ENCODE assay signal across 8 mouse cellular contexts in the genomic region with DNA sequence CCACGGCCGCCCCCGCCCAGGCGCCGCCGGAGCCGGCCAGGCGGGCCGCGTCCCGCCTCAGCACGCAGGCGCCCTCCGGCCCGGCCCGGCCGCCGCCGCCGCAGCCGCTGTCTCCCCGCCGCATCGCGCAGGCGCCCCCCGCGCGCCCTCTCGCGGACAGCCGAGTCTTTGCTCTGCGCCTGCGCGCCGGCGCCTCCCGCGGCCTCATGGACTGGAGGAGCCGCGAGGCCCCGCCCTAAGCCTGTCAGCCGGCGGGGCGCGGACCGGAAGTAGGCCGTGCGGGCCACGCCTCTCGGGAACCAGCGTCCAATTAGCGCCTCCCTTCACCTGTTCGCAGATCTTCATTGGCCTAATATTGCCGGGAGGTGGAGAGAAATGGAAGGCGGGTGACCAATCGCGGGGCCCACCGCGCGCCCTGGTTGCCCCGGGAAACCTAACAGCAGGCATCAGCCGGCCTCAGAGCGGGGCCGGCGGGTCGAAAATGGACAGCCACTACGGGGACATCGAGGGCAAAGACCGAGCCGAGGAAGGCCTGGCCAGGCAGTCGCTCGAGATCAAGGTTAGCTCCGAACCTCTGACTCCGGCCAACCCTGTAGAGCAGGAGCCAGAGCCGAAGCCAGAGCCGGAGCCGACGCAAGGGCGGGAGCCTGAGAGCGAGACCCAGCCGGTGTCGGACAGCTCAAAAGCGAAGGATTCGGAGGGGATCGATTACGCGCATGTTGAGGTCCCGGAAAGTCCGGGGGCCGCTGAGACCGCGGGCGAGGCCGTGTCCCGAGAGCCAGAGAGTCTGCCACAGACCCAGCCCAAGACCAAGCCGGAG. TPM values are rescaled to one million over a fixed set of nuclear protein-coding genes. Genes with fewer than 3 reads are reported as not detected.
DNase-seq lines count a peak whose midpoint lies in the region; ATAC-seq lines count a peak whose summit lies in the region.

A gene (minus strand): TSS at position 115 of the 820 bp plus-strand sequence.
A gene (plus strand): TSS at position 418 of the 820 bp plus-strand sequence.

- peak within 1 kb of the TSS; percentile 93 for H3K4me2 ChIP-seq in hindbrain, embryonic 16.5 days (ENCODE audit: low read length)

- no peaks in the 10 kb centered on the region for H3K27me3 ChIP-seq in hindbrain, embryonic 16.5 days (replicated peaks; ENCODE audit: control insufficient read depth, insufficient read depth, low read length)

- DNase-seq in WW6 (ENCODE audit: low read depth, low spot score), result peak; percentile 95
- peak; percentile 92 to 98 for DNase-seq in cerebellum, postnatal 4 days (ENCODE audit: low spot score in 2 of 2)
- peak; percentile 97 for DNase-seq in gastrocnemius, adult 18-20 months (ENCODE audit: low spot score)
- peak; percentile 94 to 98 for DNase-seq in left cerebral cortex, adult 18-20 months (ENCODE audit: low spot score in 2 of 2)
- peak; percentile 99 for DNase-seq in right cerebral cortex, adult 18-20 months
- DNase-seq in urinary bladder, postnatal 10 days (ENCODE audit: low spot score), result peak; percentile 81

- H3K9me3 ChIP-seq in hindbrain, embryonic 16.5 days (ENCODE audit: control insufficient read depth, low read length), result no peaks in the 10 kb centered on the region

- H3K9ac ChIP-seq in hindbrain, embryonic 16.5 days (ENCODE audit: low read depth, low read length), result peak within 1 kb of the TSS; percentile 90

- peak within 1 kb of the TSS; percentile 86 for H3K27ac ChIP-seq in hindbrain, embryonic 16.5 days (ENCODE audit: low read depth, low read length)
- no peak within 1 kb of the TSS for H3K27ac ChIP-seq in macrophage

- peaks cover 3% of the 10 kb centered on the region; the same call in 1 of the 2 replicates for H3K36me3 ChIP-seq in hindbrain, embryonic 16.5 days (ENCODE audit: control insufficient read depth, insufficient read depth, low read length)
- H3K36me3 ChIP-seq in macrophage (ENCODE audit: inconsistent target), result no peaks in the 10 kb centered on the region

- peaks cover 39% of the 10 kb centered on the region for H3K4me1 ChIP-seq in hindbrain, embryonic 16.5 days (ENCODE audit: control insufficient read depth, insufficient read depth, low read depth, low read length)

- 0% methylated on average over 65 of the region's 97 CpGs for WGBS in hindbrain, embryonic 16.5 days
- under 1% methylated on average over 93 of the region's 97 CpGs for WGBS in macrophage (ENCODE audit: missing documents)

- ATAC-seq in hindbrain, embryonic 16.5 days, result peak; percentile 99

- peaks cover 42% of the 10 kb centered on the region; the same call in 1 of the 2 replicates for H3K79me2 ChIP-seq in macrophage (ENCODE audit: inconsistent target)

- H3K4me3 ChIP-seq in hindbrain, embryonic 16.5 days (ENCODE audit: low read length), result peak within 1 kb of the TSS; percentile 94
- H3K4me3 ChIP-seq in macrophage (ENCODE audit: inconsistent target), result peak within 1 kb of the TSS; percentile 49

RNA-seq across cellular contexts. Expression of the first gene that starts in this region (rescaled TPM):
- 10 to 100 TPM; 15.4 to 17.4 TPM for total RNA-seq in gastrocnemius, adult 18-20 months (2021)
- 3.0 and 3.6 TPM in 2 replicates for polyA plus RNA-seq in hindbrain, embryonic 16.5 days (2015; fragmentation: Nextera tagmentation; extraction: Ambion mirVana)
- 10 to 100 TPM; 31.5 to 33.8 TPM for total RNA-seq in left cerebral cortex, adult 18-20 months (2021)
- total RNA-seq in macrophage (2018; cell fraction: chromatin; rRNA removed), result 10 to 100 TPM in 1 of 26 experiments, 1 to 10 TPM in 23, under 1 TPM in 2; 0.71 to 11.7 (median 3.5) TPM
- total RNA-seq in macrophage (2018; cell fraction: cytosol; rRNA removed), result 10 to 100 TPM in 5 of 26 experiments, 1 to 10 TPM in 21; 4.3 to 10.9 (median 7.2) TPM
- 10 to 100 TPM in 2 of 26 experiments, 1 to 10 TPM in 24; 2.8 to 11.5 (median 4.6) TPM for total RNA-seq in macrophage (2018; cell fraction: nucleus; rRNA removed)
- polyA plus RNA-seq in macrophage (2018), result 7.2 to 9.8 TPM (median 8.2 TPM) in 3 replicates

RNA-seq across cellular contexts. Expression of the second gene that starts in this region (rescaled TPM):
- under 1 TPM in 1 of 2 experiments, not detected in 1; 0.07 TPM for total RNA-seq in gastrocnemius, adult 18-20 months (2021)
- polyA plus RNA-seq in hindbrain, embryonic 16.5 days (2015; fragmentation: Nextera tagmentation; extraction: Ambion mirVana), result 2.7 and 3.4 TPM in 2 replicates
- total RNA-seq in left cerebral cortex, adult 18-20 months (2021), result 1 to 10 TPM in 1 of 2 experiments, under 1 TPM in 1; 0.91 to 1.3 TPM
- total RNA-seq in macrophage (2018; cell fraction: chromatin; rRNA removed), result under 1 TPM in 8 of 26 experiments, not detected in 18; 0.18 to 0.51 (median 0.24) TPM
- under 1 TPM in 25 of 26 experiments, not detected in 1; 0.03 to 0.32 (median 0.09) TPM for total RNA-seq in macrophage (2018; cell fraction: cytosol; rRNA removed)
- under 1 TPM in 13 of 26 experiments, not detected in 13; 0.12 to 0.38 (median 0.22) TPM for total RNA-seq in macrophage (2018; cell fraction: nucleus; rRNA removed)
- polyA plus RNA-seq in macrophage (2018), result 0.07 to 0.21 TPM (median 0.14 TPM) in 3 replicates
